Comparison of ENCODE assay signal across 11 mouse cellular contexts in the genomic region with DNA sequence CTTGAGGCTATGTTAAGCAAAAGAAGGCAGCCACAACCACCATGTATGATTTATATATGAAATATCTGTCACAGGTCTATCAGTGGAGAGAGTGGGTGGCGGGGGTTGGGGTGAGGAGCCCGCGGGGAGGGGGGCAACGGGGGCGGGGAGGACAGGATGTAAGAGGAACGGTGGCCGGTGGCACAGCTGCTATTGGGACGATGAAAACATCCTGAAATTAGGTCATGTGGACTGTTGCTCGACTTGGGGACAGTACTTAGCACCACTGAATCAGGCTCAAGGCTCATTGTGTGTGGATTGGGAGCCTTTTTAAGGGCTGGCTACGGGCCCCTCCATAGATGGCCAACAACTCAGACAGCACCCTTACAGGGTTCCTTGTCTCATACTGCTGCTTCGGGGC.
"Had no signal": no experiment of that assay in that cellular context is flagged by ENCODE, and none has a peak within 500 bp of the region (broad histone marks: within the 10 kb centered on the region; RNA-seq: fewer than 3 reads in every experiment).

No protein-coding gene starts in this region.

- DNase-seq: kidney, adult 11 months; kidney, adult 9 months; kidney, postnatal 36 days; lung, embryonic 14.5 days; lung, postnatal 14 days; right cerebral cortex, postnatal 25 days had no signal

- H3K4me2 ChIP-seq: liver, embryonic 11.5 days; liver, embryonic 15.5 days; lung, embryonic 14.5 days; midbrain, embryonic 12.5 days had no signal

- H3K9ac ChIP-seq: liver, embryonic 15.5 days; lung, embryonic 14.5 days; midbrain, embryonic 12.5 days had no signal

- H3K27me3 ChIP-seq: liver, embryonic 15.5 days; midbrain, embryonic 12.5 days had no signal

- H3K4me3 ChIP-seq: limb, embryonic 10.5 days; liver, embryonic 15.5 days; midbrain, embryonic 12.5 days had no signal

- H3K9me3 ChIP-seq: limb, embryonic 10.5 days; liver, embryonic 15.5 days; midbrain, embryonic 12.5 days had no signal

- H3K27ac ChIP-seq: kidney, postnatal 0 days; limb, embryonic 10.5 days; liver, embryonic 15.5 days; midbrain, embryonic 12.5 days had no signal

- H3K4me1 ChIP-seq: limb, embryonic 10.5 days; midbrain, embryonic 12.5 days had no signal
